Mouse (Mus musculus) spleen, adult 2 months (tissue): ENCODE measurements around the gene Cpsf4l.

Source experiments
- CTCF ChIP-seq: fragments of 200-500 bp; IDR thresholded peaks from 2 replicates; pipeline ENCODE4 v1.5.1; 2011; ENCODE audit warnings: mild to moderate bottlenecking, inconsistent platforms; ENCODE audit not compliant: insufficient read depth, insufficient read length, insufficient replicate concordance; ENCODE audit errors: extremely low read depth
- POLR2A ChIP-seq: fragments of 200-500 bp; IDR thresholded peaks from 2 replicates; pipeline ENCODE4 v1.6.1; 2011; ENCODE audit warnings: low read depth, low read length, inconsistent platforms

DNA sequence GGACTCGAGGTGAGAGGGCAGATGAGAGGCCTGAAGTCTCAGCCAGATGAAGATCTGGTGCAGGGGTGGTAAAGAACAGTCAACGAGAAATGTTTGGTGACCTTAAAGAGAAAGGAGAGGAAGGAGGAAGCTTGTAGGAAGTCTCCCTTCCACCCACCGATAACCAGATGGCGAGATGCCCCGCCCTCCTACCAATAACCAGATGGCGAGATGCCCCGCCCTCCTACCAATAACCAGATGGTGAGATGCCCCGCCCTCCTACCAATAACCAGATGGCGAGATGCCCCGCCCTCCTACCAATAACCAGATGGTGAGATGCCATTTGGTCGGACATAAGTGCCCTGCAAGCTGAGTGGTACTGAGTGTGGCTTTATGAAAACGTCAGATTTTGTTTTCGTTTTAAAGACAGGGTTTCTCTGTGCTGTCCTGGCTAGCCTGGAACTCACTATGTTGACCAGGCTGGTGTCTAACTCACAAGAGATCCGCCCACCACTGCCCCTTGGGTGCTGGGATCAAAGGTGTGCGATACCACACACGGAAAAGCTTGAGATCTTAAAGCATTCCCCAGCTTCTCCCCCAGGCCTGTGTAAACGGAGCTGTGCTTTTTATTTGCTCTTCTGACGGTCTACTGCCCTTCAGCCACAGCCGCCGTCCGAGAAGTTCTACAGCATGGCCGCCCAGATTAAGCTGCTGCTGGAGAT, 58.5 kb downstream of the Cpsf4l start:
- no peak for TF ChIP-seq CTCF
- TF ChIP-seq POLR2A, result no peak
